Mouse (Mus musculus): ENCODE data around the gene Cldnd2. TPM values are rescaled to one million over a fixed set of nuclear protein-coding genes. Genes with fewer than 3 reads are reported as not detected.

The Cldnd2 gene
- polyA plus RNA-seq, 1 experiment from 2014 or later, result not detected

DNA sequence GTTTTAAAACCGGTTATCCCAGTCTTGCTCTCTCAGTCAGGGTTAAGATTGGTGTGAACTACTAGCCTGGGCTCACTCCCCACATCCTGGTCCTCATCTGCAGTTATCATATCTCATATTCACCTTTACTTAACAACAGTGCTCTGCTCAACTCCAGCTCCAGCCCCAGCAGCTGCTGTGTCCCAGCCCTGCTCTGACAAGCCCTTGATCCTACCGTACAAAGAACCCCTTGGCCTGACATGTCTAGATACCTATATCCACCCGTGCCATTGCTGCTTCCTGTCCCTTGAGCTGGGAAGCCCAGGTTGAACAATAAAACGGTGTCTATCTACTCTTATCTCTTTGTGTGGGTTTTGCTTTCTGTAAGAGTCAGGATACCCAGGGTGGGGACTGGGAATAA lies 11.1 kb upstream of the Cldnd2 start:
- ATAC-seq, result no peak
- 65% methylated on average over 4 of the region's 4 CpGs for WGBS

DNA sequence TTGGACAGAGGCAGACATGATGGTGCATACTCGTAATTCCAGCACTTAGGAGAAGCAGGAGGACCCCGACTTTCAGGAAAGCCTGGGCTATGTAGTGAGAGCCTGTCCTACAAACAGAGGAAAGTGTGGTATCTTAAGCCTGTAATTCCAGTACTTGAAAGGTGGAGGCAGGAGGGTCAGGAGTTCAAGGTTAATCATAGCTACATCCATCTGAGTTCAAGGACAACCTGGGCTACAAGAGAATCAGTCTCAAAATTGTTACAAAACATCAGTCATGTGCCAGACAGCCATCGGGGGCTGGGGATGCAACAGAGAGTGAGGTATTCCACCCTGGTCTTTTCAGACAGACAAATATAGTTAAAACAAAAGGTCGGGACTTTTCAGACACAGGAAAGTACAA lies 7.7 kb upstream of the Cldnd2 start:
- Histone ChIP-seq H3K4me2 (replicated peaks) (no peak overlapping the region), H3K9me3 (no peaks in the 10 kb centered on the region), H3K27ac (no peak overlapping the region), H3K36me3 (no peaks in the 10 kb centered on the region), H3K4me3 (replicated peaks) (no peak overlapping the region), H3K4me1 (replicated peaks) (no peaks in the 10 kb centered on the region), H3K9ac (replicated peaks) (no peak overlapping the region), H3K27me3 (no peaks in the 10 kb centered on the region)
- 73% methylated on average over 4 of the region's 4 CpGs for WGBS
- no peak for ATAC-seq

More for the DNA sequence above, 11.1 kb upstream of the Cldnd2 start:
- Histone ChIP-seq H3K4me3 (replicated peaks) (no peak overlapping the region), H3K9ac (replicated peaks) (no peak overlapping the region), H3K36me3 (no peaks in the 10 kb centered on the region), H3K27me3 (no peaks in the 10 kb centered on the region), H3K4me2 (replicated peaks) (no peak overlapping the region), H3K9me3 (no peaks in the 10 kb centered on the region), H3K27ac (no peak overlapping the region), H3K4me1 (replicated peaks) (no peaks in the 10 kb centered on the region)

DNA sequence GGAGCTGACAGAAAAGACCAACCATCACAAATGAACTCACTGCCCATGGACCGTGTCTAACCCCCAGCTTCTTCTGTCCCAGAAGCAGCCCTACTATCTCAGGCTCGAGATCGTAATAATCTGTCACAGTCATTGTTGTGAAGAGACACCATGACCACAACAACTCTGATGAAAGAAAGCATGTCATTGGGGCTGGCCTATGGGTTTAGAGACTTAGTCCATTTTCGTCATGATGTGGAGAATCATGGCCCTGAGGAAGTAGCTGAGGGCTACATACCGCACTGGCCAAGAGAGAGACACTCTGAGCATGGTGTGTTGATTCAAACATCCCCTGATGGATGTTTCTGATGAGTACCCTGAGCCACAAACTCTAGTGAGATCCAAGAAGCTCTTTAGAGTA lies 5.9 kb upstream of the Cldnd2 start:
- Histone ChIP-seq H3K4me1 (replicated peaks) (no peaks in the 10 kb centered on the region), H3K27ac (no peak overlapping the region), H3K36me3 (no peaks in the 10 kb centered on the region), H3K4me2 (replicated peaks) (no peak overlapping the region), H3K4me3 (replicated peaks) (no peak overlapping the region), H3K9me3 (no peaks in the 10 kb centered on the region), H3K9ac (replicated peaks) (no peak overlapping the region), H3K27me3 (peaks cover 3% of the 10 kb centered on the region; the same call in 1 of the 2 replicates)
- WGBS, result 72% methylated on average over 5 of the region's 5 CpGs
- ATAC-seq, result no peak

DNA sequence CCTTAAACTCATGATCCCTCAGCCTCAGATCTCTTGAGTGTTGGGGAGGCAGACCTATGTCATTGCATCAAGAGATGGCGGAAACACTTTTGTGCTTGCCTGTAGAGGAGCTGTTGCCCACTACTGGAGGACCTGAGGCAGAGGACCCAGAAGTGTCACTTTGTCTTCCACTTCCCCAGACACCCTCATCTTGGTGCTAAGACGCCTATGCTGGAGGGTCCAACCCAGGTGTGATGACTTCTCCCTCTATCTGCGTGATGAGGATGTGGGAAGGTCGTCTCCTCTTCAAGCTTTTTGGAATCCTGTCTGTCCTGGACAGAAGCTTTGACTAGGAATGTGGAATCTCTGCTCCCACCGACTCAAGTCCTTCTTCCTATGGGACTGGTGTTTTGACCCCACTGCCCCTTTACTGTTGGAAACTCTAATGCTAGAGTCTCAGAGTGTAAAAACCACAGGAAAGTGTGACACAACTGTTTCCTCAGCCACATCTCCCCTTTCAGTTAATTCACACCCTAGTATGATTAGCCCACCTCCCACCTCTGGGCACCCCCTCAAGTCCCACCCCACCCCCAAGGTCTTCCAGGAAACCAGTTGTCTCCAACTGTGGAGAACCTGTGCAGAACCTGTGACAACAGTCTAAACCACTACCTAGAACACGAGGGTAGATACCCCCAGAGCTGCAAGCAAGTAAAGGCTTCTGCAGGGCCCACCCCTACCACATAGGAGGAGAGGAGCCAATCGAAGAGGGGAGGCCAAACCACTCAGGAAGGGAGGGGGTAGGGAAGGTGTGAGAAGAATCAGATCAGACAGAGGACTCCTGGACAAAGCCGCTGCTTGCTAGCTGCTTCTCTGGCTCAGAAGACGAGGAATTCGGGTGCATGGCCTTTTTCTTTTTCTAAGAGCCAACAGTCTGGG lies 4.0 kb upstream of the Cldnd2 start, which contains the start of gene Nkg7:
Nkg7 (plus strand) TSS at position 733 of the 915 bp plus-strand sequence.
- Histone ChIP-seq H3K4me1 (replicated peaks) (no peaks in the 10 kb centered on the region), H3K27me3 (peaks cover 3% of the 10 kb centered on the region; the same call in 1 of the 2 replicates), H3K4me2 (replicated peaks) (no peak within 1 kb of the TSS), H3K9ac (replicated peaks) (no peak within 1 kb of the TSS), H3K36me3 (no peaks in the 10 kb centered on the region), H3K4me3 (replicated peaks) (no peak within 1 kb of the TSS), H3K27ac (no peak within 1 kb of the TSS), H3K9me3 (no peaks in the 10 kb centered on the region)
- no peak for ATAC-seq
- 82% methylated on average over 10 of the region's 10 CpGs for WGBS

GRCm38 (mm10) chr7:43438611-43439010 lies 2.0 kb upstream of the Cldnd2 start:
- Histone ChIP-seq H3K4me3 (replicated peaks) (no peak overlapping the region), H3K27me3 (peaks cover 3% of the 10 kb centered on the region; the same call in 1 of the 2 replicates), H3K9ac (replicated peaks) (no peak overlapping the region), H3K9me3 (no peaks in the 10 kb centered on the region), H3K27ac (no peak overlapping the region), H3K36me3 (no peaks in the 10 kb centered on the region), H3K4me1 (replicated peaks) (peaks cover 10% of the 10 kb centered on the region), H3K4me2 (replicated peaks) (no peak overlapping the region)
- no peak for ATAC-seq
- WGBS, result 84% methylated on average over 4 of the region's 4 CpGs

DNA sequence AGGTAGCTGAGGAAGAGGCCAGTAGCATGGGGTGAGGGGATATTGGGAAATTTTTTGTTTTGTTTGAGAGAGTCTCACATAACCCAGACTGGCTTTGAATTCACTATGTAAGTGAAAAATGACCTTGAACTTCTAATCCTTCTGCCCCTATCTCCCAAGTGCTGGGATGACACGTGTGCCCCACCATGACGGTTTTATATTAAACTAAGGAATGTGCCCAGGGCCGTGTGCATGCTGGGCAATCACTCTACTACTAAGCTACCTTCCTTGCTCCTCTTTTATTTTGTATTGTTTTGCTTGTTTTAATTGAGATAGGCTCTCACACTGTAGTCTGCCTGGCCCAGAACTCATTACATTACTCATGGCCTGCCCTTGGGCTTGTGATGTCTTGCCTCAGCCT lies 489 bp downstream of the Cldnd2 start:
- Histone ChIP-seq H3K9me3 (no peaks in the 10 kb centered on the region), H3K27me3 (peaks cover 3% of the 10 kb centered on the region; the same call in 1 of the 2 replicates), H3K36me3 (no peaks in the 10 kb centered on the region), H3K9ac (replicated peaks) (no peak overlapping the region), H3K4me1 (replicated peaks) (peaks cover 20% of the 10 kb centered on the region), H3K27ac (no peak overlapping the region), H3K4me2 (replicated peaks) (no peak overlapping the region), H3K4me3 (replicated peaks) (no peak overlapping the region)
- 87% methylated on average over 3 of the region's 3 CpGs for WGBS
- no peak for ATAC-seq

- Histone ChIP-seq H3K27ac (peak overlapping the region; percentile 83), H3K27me3 (peaks cover 3% of the 10 kb centered on the region; the same call in 1 of the 2 replicates), H3K9me3 (no peaks in the 10 kb centered on the region), H3K9ac (replicated peaks) (peak overlapping the region; percentile 73), H3K4me1 (replicated peaks) (peaks cover 20% of the 10 kb centered on the region), H3K4me3 (replicated peaks) (peak overlapping the region; percentile 55), H3K4me2 (replicated peaks) (peak overlapping the region; percentile 74), H3K36me3 (no peaks in the 10 kb centered on the region)
- ATAC-seq, result no peak
- 11% methylated on average over 9 of the region's 9 CpGs for WGBS
These were observed 2.1 kb downstream of the Cldnd2 start for GRCm38 (mm10) chr7:43442684-43443083.

DNA sequence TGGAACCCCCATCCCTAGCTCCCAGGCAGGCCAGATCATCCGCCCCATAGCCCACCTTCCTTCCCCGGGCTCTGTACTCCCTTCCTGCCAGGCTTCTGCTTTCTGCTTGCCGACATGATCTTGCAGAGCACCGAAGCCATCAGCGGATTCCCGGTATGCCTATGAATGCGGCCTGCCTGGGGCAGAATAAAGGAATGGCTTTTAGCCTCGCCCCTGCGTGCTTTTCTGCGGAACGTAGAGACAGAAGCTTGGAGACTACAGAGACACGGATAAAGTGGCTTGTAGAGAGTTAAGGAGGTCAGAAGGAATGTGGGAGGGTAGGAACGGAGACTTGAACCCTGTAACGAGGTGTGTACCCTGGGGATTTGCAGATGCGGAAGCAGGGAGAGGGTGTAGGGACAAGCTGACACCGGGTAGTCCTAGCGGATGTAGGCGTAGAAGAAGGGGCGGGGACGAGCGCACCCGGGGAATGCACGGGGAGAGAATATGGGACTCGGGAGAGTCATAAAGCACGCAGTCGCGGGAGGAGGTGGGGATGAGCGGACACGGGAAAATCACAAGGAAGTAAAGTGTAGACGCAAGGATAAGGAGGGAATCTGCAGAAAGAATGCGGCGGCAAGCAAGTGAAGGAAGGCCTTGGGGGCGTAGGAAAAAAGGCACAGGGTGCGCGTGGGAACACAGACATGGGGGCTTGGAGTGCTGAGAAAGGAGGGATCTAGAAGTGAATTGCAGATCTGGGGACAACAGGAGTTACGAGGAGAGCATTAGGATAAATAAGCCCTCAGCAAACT lies 2.7 kb downstream of the Cldnd2 start:
- Histone ChIP-seq H3K27ac (peak overlapping the region; percentile 83), H3K9me3 (no peaks in the 10 kb centered on the region), H3K4me2 (replicated peaks) (peak overlapping the region; percentile 74), H3K4me3 (replicated peaks) (peak overlapping the region; percentile 55), H3K27me3 (peaks cover 3% of the 10 kb centered on the region; the same call in 1 of the 2 replicates), H3K36me3 (no peaks in the 10 kb centered on the region), H3K4me1 (replicated peaks) (peaks cover 20% of the 10 kb centered on the region), H3K9ac (replicated peaks) (peak overlapping the region; percentile 73)
- ATAC-seq, result peak; percentile 81
- under 1% methylated on average over 36 of the region's 36 CpGs for WGBS

GRCm38 (mm10) chr7:43443917-43444293 lies 3.3 kb downstream of the Cldnd2 start, which contains the start of the genes Etfb and Gm45233:
Etfb (plus strand) TSS chr7:43444083.
Gm45233 (plus strand) TSS chr7:43444128.
- peak within 1 kb of the TSS; percentile 73 for H3K9ac ChIP-seq (replicated peaks)
- no peaks in the 10 kb centered on the region for H3K9me3 ChIP-seq
- peak within 1 kb of the TSS; percentile 55 for H3K4me3 ChIP-seq (replicated peaks)
- peak within 1 kb of the TSS; percentile 74 for H3K4me2 ChIP-seq (replicated peaks)
- peak; percentile 96 for ATAC-seq
- peak within 1 kb of the TSS; percentile 83 for H3K27ac ChIP-seq
- under 1% methylated on average over 27 of the region's 27 CpGs for WGBS
- H3K27me3 ChIP-seq, result peaks cover 3% of the 10 kb centered on the region; the same call in 1 of the 2 replicates
- no peaks in the 10 kb centered on the region for H3K36me3 ChIP-seq
- peaks cover 20% of the 10 kb centered on the region for H3K4me1 ChIP-seq (replicated peaks)

GRCm38 (mm10) chr7:43447801-43448200 lies 7.2 kb downstream of the Cldnd2 start:
- no peak for ATAC-seq
- peaks cover 3% of the 10 kb centered on the region for H3K36me3 ChIP-seq
- no peaks in the 10 kb centered on the region for H3K9me3 ChIP-seq
- H3K27me3 ChIP-seq, result no peaks in the 10 kb centered on the region
- 94% methylated on average over 4 of the region's 4 CpGs for WGBS
- H3K9ac ChIP-seq (replicated peaks), result no peak overlapping the region
- H3K4me1 ChIP-seq (replicated peaks), result peaks cover 15% of the 10 kb centered on the region
- H3K4me3 ChIP-seq (replicated peaks), result no peak overlapping the region
- no peak overlapping the region for H3K27ac ChIP-seq
- no peak overlapping the region for H3K4me2 ChIP-seq (replicated peaks)

DNA sequence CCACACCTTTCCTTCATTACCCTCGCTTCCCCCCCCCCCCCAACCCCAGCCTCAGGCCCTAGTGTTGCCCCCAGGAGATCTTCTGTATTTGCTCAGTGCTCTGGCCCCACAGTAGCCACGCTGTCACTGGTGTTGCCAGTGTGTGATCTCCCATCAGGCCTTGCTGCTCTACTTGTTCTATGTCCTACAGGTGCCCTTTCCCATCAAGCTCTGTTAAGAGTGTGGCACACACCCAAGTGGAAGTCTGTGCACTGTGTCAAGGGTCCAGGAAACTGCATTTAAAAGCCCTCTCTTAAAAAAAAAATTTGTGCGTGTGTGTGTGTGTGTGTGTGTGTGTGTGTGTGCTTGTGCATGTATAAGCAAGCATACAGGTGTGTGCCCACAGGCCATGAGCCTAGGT lies 7.7 kb downstream of the Cldnd2 start:
- H3K27ac ChIP-seq, result no peak overlapping the region
- 93% methylated on average over 2 of the region's 3 CpGs for WGBS
- H3K4me2 ChIP-seq (replicated peaks), result no peak overlapping the region

DNA sequence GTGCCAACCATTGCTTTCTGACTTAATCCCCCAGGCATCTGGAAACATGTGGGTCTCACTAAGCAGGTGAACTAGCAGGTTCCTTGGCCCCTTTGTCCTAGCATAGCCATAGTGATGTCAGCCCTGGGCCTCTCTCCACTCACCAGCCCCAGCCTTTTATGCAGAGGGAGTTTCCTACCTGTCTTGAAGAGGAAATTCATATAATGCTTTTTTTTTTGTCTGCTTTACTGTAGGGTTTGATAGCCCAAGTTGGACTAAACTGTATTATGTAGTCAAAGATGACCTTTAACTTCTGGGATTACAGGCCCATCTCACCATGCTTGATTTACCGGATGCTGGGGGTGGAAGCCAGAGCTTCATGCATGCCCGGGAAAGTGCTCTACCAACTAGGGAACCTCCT lies 9.2 kb downstream of the Cldnd2 start:
- no peak for ATAC-seq
- Histone ChIP-seq H3K4me2 (replicated peaks) (no peak overlapping the region), H3K4me1 (replicated peaks) (peaks cover 4% of the 10 kb centered on the region), H3K27me3 (no peaks in the 10 kb centered on the region), H3K36me3 (peaks cover 23% of the 10 kb centered on the region), H3K4me3 (replicated peaks) (no peak overlapping the region), H3K9me3 (no peaks in the 10 kb centered on the region), H3K27ac (no peak overlapping the region), H3K9ac (replicated peaks) (no peak overlapping the region)
- 94% methylated on average over 2 of the region's 2 CpGs for WGBS

More for the DNA sequence above, 7.7 kb downstream of the Cldnd2 start:
- no peaks in the 10 kb centered on the region for H3K27me3 ChIP-seq
- peaks cover 7% of the 10 kb centered on the region for H3K36me3 ChIP-seq
- no peak overlapping the region for H3K9ac ChIP-seq (replicated peaks)
- H3K9me3 ChIP-seq, result no peaks in the 10 kb centered on the region
- ATAC-seq, result no peak
- H3K4me1 ChIP-seq (replicated peaks), result peaks cover 11% of the 10 kb centered on the region
- no peak overlapping the region for H3K4me3 ChIP-seq (replicated peaks)
